Mouse (Mus musculus) left cerebral cortex, postnatal 14 days (tissue): ENCODE results near the gene Rinl. TPM values are rescaled to one million over a fixed set of nuclear protein-coding genes. Genes with fewer than 3 reads are reported as not detected.

ENCODE experiments used
- DNase-seq, 2 experiments: peaks; one replicate each; pipeline ENCODE4 v3.0.0; 2021 to 2022; ENCODE audit warnings: low spot score in 2 of 2, mixed read lengths in 1 of 2
- intact Hi-C: fragments of 180-260 bp; cut with DNase I; formaldehyde crosslinking; loops from one replicate; pipeline ENCODE4 v1.15.1; 2025
- total RNA-seq, 2 experiments: library from RNA; stranded (reverse); gene quantifications; 2 replicates each; pipeline ENCODE4 v1.2.3; 2021

The Rinl gene
- total RNA-seq, 2 experiments from 2014 or later: 1.6 to 2.5 TPM

- intact Hi-C loops: no loop called here
- DNase-seq: no peak
Observed at GRCm38 (mm10) chr7:28836936-28837335, 48.2 kb downstream of the Rinl start.

DNA sequence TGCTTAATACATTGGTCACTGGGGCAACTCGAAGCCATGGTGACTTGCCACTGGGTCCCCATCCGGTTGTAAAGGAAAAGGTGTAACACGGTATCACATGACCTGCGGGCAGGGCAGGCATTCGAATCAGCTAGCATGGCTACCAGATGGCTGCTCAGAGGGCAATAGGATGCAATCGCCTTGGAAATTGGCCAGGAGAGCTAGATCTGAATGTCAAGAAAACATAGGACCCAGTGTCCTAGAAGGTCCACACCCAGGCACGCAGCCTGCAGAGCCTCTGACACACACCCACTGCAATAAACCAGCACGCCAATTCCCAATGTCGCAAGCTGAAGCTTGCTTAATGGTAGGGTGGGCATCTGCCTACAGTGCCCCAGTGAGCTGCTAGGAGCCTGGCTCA is 49.6 kb downstream of the Rinl start:
- intact Hi-C loops: no loop called here
- DNase-seq: no peak

DNA sequence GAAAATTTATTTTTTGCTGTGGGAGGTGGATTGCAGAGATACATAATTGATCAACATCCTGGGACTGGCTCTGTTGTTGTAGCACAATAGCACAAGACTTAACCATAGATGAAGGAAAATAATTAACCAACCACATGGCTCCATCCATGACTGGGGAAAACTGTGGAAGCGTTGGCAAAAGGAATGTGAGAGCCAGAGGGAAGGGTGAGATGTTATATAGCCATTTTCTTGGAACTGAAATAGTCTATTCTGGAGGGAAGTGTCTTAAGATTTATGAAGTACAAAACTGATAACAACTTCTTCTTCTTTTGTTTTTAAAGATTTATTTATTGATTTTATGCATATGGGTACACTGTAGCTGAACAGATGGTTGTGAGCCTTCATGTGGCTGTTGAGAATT is 58.5 kb downstream of the Rinl start:
- intact Hi-C loops: no loop called here
- DNase-seq: no peak

Other genes starting within 250 kb of the Rinl start
- not detected for gene Sycn, start 248.1 kb upstream of the Rinl start, total RNA-seq
- under 1 TPM; 0.36 to 0.53 TPM for gene Nccrp1, start 241.7 kb upstream of the Rinl start, total RNA-seq
- 10 to 100 TPM; 59.8 to 61.6 TPM for gene Samd4b, start 190.8 kb upstream of the Rinl start, total RNA-seq
- 1 to 10 TPM; 8.7 to 10.0 TPM for gene Pak4, start 190.8 kb upstream of the Rinl start, total RNA-seq
- 1 to 10 TPM in 1 of 2 experiments, under 1 TPM in 1; 0.53 to 1.1 TPM for gene Acp7, start 157.6 kb upstream of the Rinl start, total RNA-seq
- 10 to 100 TPM; 16.9 to 19.9 TPM for gene Fbxo27, start 96.1 kb upstream of the Rinl start, total RNA-seq
- under 1 TPM; 0.88 to 0.93 TPM for gene Fbxo17, start 72.2 kb upstream of the Rinl start, total RNA-seq
- gene Mrps12, start 47.1 kb upstream of the Rinl start, total RNA-seq: 10 to 100 TPM; 60.4 to 66.5 TPM
- 10 to 100 TPM; 13.0 to 17.9 TPM for gene Sars2, start 47.0 kb upstream of the Rinl start, total RNA-seq
- gene Ccer2, start 32.8 kb upstream of the Rinl start, total RNA-seq: 1 to 10 TPM; 1.3 TPM
- 100 to 1,000 TPM; 189 to 230 TPM for gene Sirt2, start 22.2 kb upstream of the Rinl start, total RNA-seq
- gene Nfkbib, start 21.5 kb upstream of the Rinl start, total RNA-seq: 10 to 100 TPM; 39.3 to 39.6 TPM
- gene Hnrnpl, start 19.6 kb downstream of the Rinl start, total RNA-seq: 100 to 1,000 TPM; 401 to 422 TPM
- 10 to 100 TPM; 43.6 to 44.2 TPM for gene Ech1, start 36.2 kb downstream of the Rinl start, total RNA-seq
- 1 to 10 TPM; 2.6 TPM for gene Lgals4, start 44.9 kb downstream of the Rinl start, total RNA-seq
- gene Lgals7, start 74.9 kb downstream of the Rinl start, total RNA-seq: under 1 TPM in 1 of 2 experiments, not detected in 1; 0.47 TPM
- 1 to 10 TPM in 1 of 2 experiments, under 1 TPM in 1; 0.59 to 1.3 TPM for gene Capn12, start 92.5 kb downstream of the Rinl start, total RNA-seq
- gene Actn4, start 173.4 kb downstream of the Rinl start, total RNA-seq: 100 to 1,000 TPM; 177 to 205 TPM
- 100 to 1,000 TPM; 163 to 174 TPM for gene Eif3k, start 192.9 kb downstream of the Rinl start, total RNA-seq
- gene Map4k1, start 193.1 kb downstream of the Rinl start, total RNA-seq: 1 to 10 TPM; 2.0 to 3.7 TPM